Mouse (Mus musculus): ENCODE results near the gene Kmo. TPM values are rescaled to one million over a fixed set of nuclear protein-coding genes. Genes with fewer than 3 reads are reported as not detected.

Gene Kmo
- polyA plus RNA-seq, 1 experiment from 2014 or later, result 0.18 TPM

Other genes starting within 250 kb of the Kmo start
- 35.2 and 39.1 TPM in 2 replicates for gene Rgs7, start 127.9 kb upstream of the Kmo start, polyA plus RNA-seq (2015; fragmentation: Nextera tagmentation; extraction: Ambion mirVana)
- 91.9 and 102 TPM in 2 replicates for gene Fh1, start 5.3 kb downstream of the Kmo start, polyA plus RNA-seq (2015; fragmentation: Nextera tagmentation; extraction: Ambion mirVana)
- gene Opn3, start 72.4 kb downstream of the Kmo start, polyA plus RNA-seq (2015; fragmentation: Nextera tagmentation; extraction: Ambion mirVana), result 7.0 and 8.6 TPM in 2 replicates
- 3.5 and 3.7 TPM in 2 replicates for gene Chml, start 72.5 kb downstream of the Kmo start, polyA plus RNA-seq (2015; fragmentation: Nextera tagmentation; extraction: Ambion mirVana)
- not detected in 2 replicates for gene Wdr64, start 78.2 kb downstream of the Kmo start, polyA plus RNA-seq (2015; fragmentation: Nextera tagmentation; extraction: Ambion mirVana)

Data from midbrain, embryonic 15.5 days (tissue).